Mouse (Mus musculus) midbrain, embryonic 12.5 days (tissue): ENCODE measurements around the gene Ssbp4. TPM values are rescaled to one million over a fixed set of nuclear protein-coding genes. Genes with fewer than 3 reads are reported as not detected.

Experiments used
- ATAC-seq: fragments of 200-750 bp; cut with Nextera tagmentation; 2 replicates; pipeline ENCODE4 v1.8.0; 2017; ENCODE audit warnings: low read depth, moderate TSS enrichment, moderate library complexity; ENCODE audit not compliant: low FRiP score
- H3K27ac ChIP-seq: fragments of 300-500 bp; sonication (generic); replicated peaks from 2 replicates; pipeline ENCODE4 v1.5.1; 2016; ENCODE audit warnings: mild to moderate bottlenecking
- H3K27me3 ChIP-seq: fragments of 300-500 bp; sonication (generic); 2 replicates; pipeline ENCODE4 v1.6.1; 2016; ENCODE audit warnings: mild to moderate bottlenecking
- H3K36me3 ChIP-seq: fragments of 300-500 bp; sonication (generic); 2 replicates; pipeline ENCODE4 v1.6.1; 2016
- H3K4me1 ChIP-seq: fragments of 300-500 bp; sonication (generic); 2 replicates; pipeline ENCODE4 v1.6.1; 2016
- H3K4me2 ChIP-seq: fragments of 300-500 bp; sonication (generic); replicated peaks from 2 replicates; pipeline ENCODE4 v1.6.1; 2016; ENCODE audit warnings: mild to moderate bottlenecking, moderate library complexity
- H3K4me3 ChIP-seq: fragments of 300-500 bp; sonication (generic); 2 replicates; pipeline ENCODE4 v1.5.1; 2016; ENCODE audit warnings: mild to moderate bottlenecking
- H3K9ac ChIP-seq: fragments of 300-500 bp; sonication (generic); replicated peaks from 2 replicates; pipeline ENCODE4 v1.6.1; 2016; ENCODE audit warnings: mild to moderate bottlenecking, moderate library complexity
- H3K9me3 ChIP-seq: fragments of 300-500 bp; sonication (generic); 2 replicates; pipeline ENCODE4 v1.6.1; 2016; ENCODE audit warnings: mild to moderate bottlenecking
- WGBS: fragments of 180-500 bp; shearing (Covaris S2); methylation state at CpG from one replicate; pipeline ENCODE4 v1.1.7; 2016; 5-methylcytosine and 5-hydroxymethylcytosine counted together
- polyA plus RNA-seq: library from polyadenylated mRNA; unstranded; fragments of >200 nt; fragmentation: Nextera tagmentation; extraction: Ambion mirVana; gene quantifications from 2 replicates; pipeline ENCODE4 v1.2.1, GENCODE M21; 2016

Ssbp4 gene
- polyA plus RNA-seq, 1 experiment from 2014 or later: 115 TPM

GRCm38 (mm10) chr8:70630532-70631381, 22.1 kb upstream of the Ssbp4 start:
- Histone ChIP-seq H3K36me3 (no peaks in the 10 kb centered on the region), H3K4me1 (peaks cover 14% of the 10 kb centered on the region; the same call in 1 of the 2 replicates), H3K9me3 (no peaks in the 10 kb centered on the region), H3K4me3 (no peak overlapping the region), H3K9ac (no peak overlapping the region), H3K4me2 (peak overlapping the region; percentile 61; the same call in 1 of the 2 replicates), H3K27me3 (peaks cover 31% of the 10 kb centered on the region), H3K27ac (no peak overlapping the region)
- ATAC-seq: 0 out of 2 replicates have a peak, but pooled peaks have one; percentile 24
- WGBS: 14% methylated on average over 22 of the region's 22 CpGs

GRCm38 (mm10) chr8:70629574-70630531, 21.2 kb upstream of the Ssbp4 start:
- H3K27me3 ChIP-seq: peaks cover 31% of the 10 kb centered on the region
- peaks cover 14% of the 10 kb centered on the region; the same call in 1 of the 2 replicates for H3K4me1 ChIP-seq
- H3K9me3 ChIP-seq: no peaks in the 10 kb centered on the region
- peak overlapping the region; percentile 61 for H3K4me2 ChIP-seq
- WGBS: 1% methylated on average over 60 of the region's 60 CpGs
- no peaks in the 10 kb centered on the region for H3K36me3 ChIP-seq
- peak overlapping the region; percentile 46 for H3K4me3 ChIP-seq
- H3K9ac ChIP-seq: peak overlapping the region; percentile 25
- peak overlapping the region; percentile 40 for H3K27ac ChIP-seq
- ATAC-seq: peak; percentile 90

GRCm38 (mm10) chr8:70628986-70629490, 20.4 kb upstream of the Ssbp4 start:
- H3K4me1 ChIP-seq: peaks cover 14% of the 10 kb centered on the region; the same call in 1 of the 2 replicates
- H3K9ac ChIP-seq: peak overlapping the region; percentile 25
- no peaks in the 10 kb centered on the region for H3K36me3 ChIP-seq
- H3K4me2 ChIP-seq: peak overlapping the region; percentile 61
- WGBS: 49% methylated on average over 7 of the region's 7 CpGs
- peak; percentile 14; the same call in 1 of the 2 replicates for ATAC-seq
- peak overlapping the region; percentile 40 for H3K27ac ChIP-seq
- peak overlapping the region; percentile 46 for H3K4me3 ChIP-seq
- no peaks in the 10 kb centered on the region for H3K9me3 ChIP-seq
- peaks cover 34% of the 10 kb centered on the region for H3K27me3 ChIP-seq

GRCm38 (mm10) chr8:70627041-70627440, 18.4 kb upstream of the Ssbp4 start:
- peaks cover 14% of the 10 kb centered on the region; the same call in 1 of the 2 replicates for H3K4me1 ChIP-seq
- ATAC-seq: no peak
- no peak overlapping the region for H3K27ac ChIP-seq
- peaks cover 36% of the 10 kb centered on the region for H3K27me3 ChIP-seq
- no peaks in the 10 kb centered on the region for H3K36me3 ChIP-seq
- H3K4me2 ChIP-seq: no peak overlapping the region
- WGBS: 90% methylated on average over 5 of the region's 5 CpGs
- no peak overlapping the region for H3K9ac ChIP-seq
- H3K4me3 ChIP-seq: no peak overlapping the region
- no peaks in the 10 kb centered on the region for H3K9me3 ChIP-seq

- Histone ChIP-seq H3K4me1 (peaks cover 9% of the 10 kb centered on the region; the same call in 1 of the 2 replicates), H3K27me3 (peaks cover 40% of the 10 kb centered on the region), H3K9me3 (no peaks in the 10 kb centered on the region), H3K4me2 (no peak overlapping the region), H3K27ac (no peak overlapping the region), H3K9ac (no peak overlapping the region), H3K36me3 (no peaks in the 10 kb centered on the region), H3K4me3 (no peak overlapping the region)
- ATAC-seq: no peak
- WGBS: 14% methylated on average over 5 of the region's 5 CpGs
Observed at GRCm38 (mm10) chr8:70625104-70625503, 16.4 kb upstream of the Ssbp4 start.

- H3K4me3 ChIP-seq: no peak overlapping the region
- ATAC-seq: no peak
- 67% methylated on average over 3 of the region's 3 CpGs for WGBS
Observed at GRCm38 (mm10) chr8:70622220-70622619, 13.5 kb upstream of the Ssbp4 start.

GRCm38 (mm10) chr8:70618888-70619334, 10.2 kb upstream of the Ssbp4 start:
- ATAC-seq: peak; percentile 67; the same call in 1 of the 2 replicates
- Histone ChIP-seq H3K27ac (no peak overlapping the region), H3K4me2 (no peak overlapping the region), H3K36me3 (no peaks in the 10 kb centered on the region), H3K4me3 (no peak overlapping the region), H3K4me1 (peaks cover 10% of the 10 kb centered on the region), H3K9me3 (no peaks in the 10 kb centered on the region), H3K9ac (no peak overlapping the region), H3K27me3 (peaks cover 31% of the 10 kb centered on the region)
- 34% methylated on average over 9 of the region's 9 CpGs for WGBS

More at GRCm38 (mm10) chr8:70622220-70622619, 13.5 kb upstream of the Ssbp4 start:
- no peak overlapping the region for H3K9ac ChIP-seq
- peaks cover 36% of the 10 kb centered on the region for H3K27me3 ChIP-seq
- no peak overlapping the region for H3K27ac ChIP-seq
- no peak overlapping the region for H3K4me2 ChIP-seq
- H3K9me3 ChIP-seq: no peaks in the 10 kb centered on the region
- H3K4me1 ChIP-seq: peaks cover 10% of the 10 kb centered on the region
- no peaks in the 10 kb centered on the region for H3K36me3 ChIP-seq

- no peak overlapping the region for H3K27ac ChIP-seq
- peaks cover 29% of the 10 kb centered on the region for H3K27me3 ChIP-seq
- no peak overlapping the region for H3K4me2 ChIP-seq
- no peak for ATAC-seq
- H3K9ac ChIP-seq: no peak overlapping the region
- WGBS: 78% methylated on average over 11 of the region's 11 CpGs
- H3K9me3 ChIP-seq: no peaks in the 10 kb centered on the region
- no peaks in the 10 kb centered on the region for H3K36me3 ChIP-seq
- peaks cover 10% of the 10 kb centered on the region for H3K4me1 ChIP-seq
- H3K4me3 ChIP-seq: no peak overlapping the region
Observed at GRCm38 (mm10) chr8:70617985-70618384, 9.3 kb upstream of the Ssbp4 start.

GRCm38 (mm10) chr8:70616645-70617044, 8.0 kb upstream of the Ssbp4 start:
- Histone ChIP-seq H3K4me3 (no peak overlapping the region), H3K9me3 (no peaks in the 10 kb centered on the region), H3K27me3 (peaks cover 15% of the 10 kb centered on the region), H3K27ac (no peak overlapping the region), H3K4me2 (no peak overlapping the region), H3K4me1 (peaks cover 12% of the 10 kb centered on the region), H3K36me3 (no peaks in the 10 kb centered on the region), H3K9ac (no peak overlapping the region)
- no peak for ATAC-seq
- WGBS: 61% methylated on average over 11 of the region's 11 CpGs

GRCm38 (mm10) chr8:70615894-70616293, 7.2 kb upstream of the Ssbp4 start, which contains the start of gene Lrrc25:
Lrrc25 (plus strand) TSS chr8:70616155.
- no peak within 1 kb of the TSS for H3K4me2 ChIP-seq
- H3K27ac ChIP-seq: no peak within 1 kb of the TSS
- H3K9ac ChIP-seq: no peak within 1 kb of the TSS
- peaks cover 19% of the 10 kb centered on the region for H3K4me1 ChIP-seq
- no peak for ATAC-seq
- no peaks in the 10 kb centered on the region for H3K9me3 ChIP-seq
- no peak within 1 kb of the TSS for H3K4me3 ChIP-seq
- WGBS: 84% methylated on average over 3 of the region's 3 CpGs
- H3K27me3 ChIP-seq: peaks cover 13% of the 10 kb centered on the region
- no peaks in the 10 kb centered on the region for H3K36me3 ChIP-seq

- H3K27ac ChIP-seq: no peak overlapping the region
- no peaks in the 10 kb centered on the region for H3K9me3 ChIP-seq
- no peak overlapping the region for H3K4me2 ChIP-seq
- ATAC-seq: no peak
- peaks cover 25% of the 10 kb centered on the region for H3K4me1 ChIP-seq
- H3K36me3 ChIP-seq: no peaks in the 10 kb centered on the region
- no peak overlapping the region for H3K4me3 ChIP-seq
- H3K27me3 ChIP-seq: peaks cover 6% of the 10 kb centered on the region; the same call in 1 of the 2 replicates
- 87% methylated on average over 8 of the region's 8 CpGs for WGBS
- no peak overlapping the region for H3K9ac ChIP-seq
Observed at GRCm38 (mm10) chr8:70615281-70615680, 6.6 kb upstream of the Ssbp4 start.
